Mouse (Mus musculus): ENCODE measurements at regions not wholly inside any gene's neighbourhood (a gene's known extent, or its start where the extent isn't known, plus 50 kb on each side); places are given as distances from the start of the nearest gene placed in this dataset.

DNA sequence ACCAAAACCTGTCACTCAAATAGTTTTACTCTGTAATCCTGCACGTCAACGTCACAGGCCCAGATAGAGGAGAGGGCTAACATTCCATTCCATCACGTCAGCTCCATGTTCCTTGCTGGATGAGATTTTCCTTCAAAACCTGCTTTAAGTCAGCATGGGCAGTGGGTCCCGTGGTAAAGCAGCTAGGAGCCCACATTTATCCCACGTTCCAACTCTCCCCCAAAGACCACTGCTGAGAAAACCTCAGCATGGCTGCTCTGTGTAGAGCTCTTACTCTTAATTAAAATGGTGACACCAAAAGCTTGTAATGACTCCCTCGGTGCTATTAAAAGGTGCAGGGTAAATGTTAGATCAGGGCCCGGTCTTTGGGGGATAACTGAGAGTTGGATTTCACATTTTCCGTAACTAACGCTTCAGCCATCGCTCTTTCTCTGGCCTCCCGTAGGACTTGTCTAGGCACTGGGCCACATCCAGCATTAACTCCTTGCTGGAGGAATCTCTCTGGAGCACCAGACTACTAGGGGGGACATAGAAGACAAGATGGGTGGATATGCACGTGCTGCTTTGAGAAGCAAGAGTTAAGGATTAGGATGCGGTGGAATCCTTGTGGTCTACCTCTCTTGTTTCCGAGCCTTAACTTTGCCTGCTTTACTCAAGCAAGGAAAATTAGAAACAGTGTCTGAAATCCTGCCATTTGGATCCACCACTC is 56.1 kb upstream of the Smarca2 start:
- TF ChIP-seq POLR2A (IDR thresholded peaks at IDR 0.05; ENCODE audit: control insufficient read depth in 1 of 2, insufficient read depth in 1 of 2, low read depth in 1 of 2, low read length in 2 of 2, poor library complexity in 1 of 2): no peak
- TF ChIP-seq MYB (IDR thresholded peaks at IDR 0.05; ENCODE audit: low read depth, low read length): no peak
- no peak for TF ChIP-seq E2F4 (IDR thresholded peaks at IDR 0.05; ENCODE audit: borderline replicate concordance, low read depth, low read length)
- no peak for TF ChIP-seq CHD2 (IDR thresholded peaks at IDR 0.05; ENCODE audit: low read length)
